Mouse (Mus musculus): Measurements from ENCODE around the gene Alyref. TPM values are rescaled to one million over a fixed set of nuclear protein-coding genes. Genes with fewer than 3 reads are reported as not detected.

Gene Alyref
- polyA plus RNA-seq, 1 experiment = 22.1 TPM

- no peak overlapping the region for H3K27ac ChIP-seq (ENCODE audit: insufficient read depth, low read length)
- TF ChIP-seq POLR2A (IDR thresholded peaks at IDR 0.05; ENCODE audit: low read depth, low read length) (no peak), CTCF (IDR thresholded peaks at IDR 0.05; ENCODE audit: extremely low read depth, insufficient read depth, insufficient read length, insufficient replicate concordance) (no peak)
- DNase-seq (ENCODE audit: low read depth in 1 of 2, low spot score in 2 of 2) = no peak
- no peak overlapping the region for H3K4me3 ChIP-seq (ENCODE audit: extremely low read depth, insufficient read depth, insufficient read length)
- H3K36me3 ChIP-seq (ENCODE audit: control insufficient read depth, insufficient read depth, low read length) = no peaks in the 10 kb centered on the region
- H3K4me1 ChIP-seq (ENCODE audit: control insufficient read depth, insufficient read depth, insufficient read length) = peaks cover 14% of the 10 kb centered on the region
- H3K27me3 ChIP-seq (ENCODE audit: control insufficient read depth, insufficient read depth, low read length) = no peaks in the 10 kb centered on the region
- 79% methylated on average over 5 of the region's 5 CpGs for WGBS
These were observed 45.4 kb downstream of the Alyref start for GRCm38 (mm10) chr11:120552736-120553135.

- H3K4me1 ChIP-seq (ENCODE audit: control insufficient read depth, insufficient read depth, insufficient read length) = peaks cover 14% of the 10 kb centered on the region
- 97% methylated on average over 28 of the region's 28 CpGs for WGBS
- H3K27me3 ChIP-seq (ENCODE audit: control insufficient read depth, insufficient read depth, low read length) = no peaks in the 10 kb centered on the region
- TF ChIP-seq POLR2A (IDR thresholded peaks at IDR 0.05; ENCODE audit: low read depth, low read length) = no peak
- TF ChIP-seq CTCF (IDR thresholded peaks at IDR 0.05; ENCODE audit: extremely low read depth, insufficient read depth, insufficient read length, insufficient replicate concordance) = no peak
- DNase-seq (ENCODE audit: low read depth in 1 of 2, low spot score in 2 of 2) = no peak
- peak within 1 kb of the TSS; percentile 75 for H3K27ac ChIP-seq (ENCODE audit: insufficient read depth, low read length)
- peak within 1 kb of the TSS; percentile 83 for H3K4me3 ChIP-seq (ENCODE audit: extremely low read depth, insufficient read depth, insufficient read length)
- H3K36me3 ChIP-seq (ENCODE audit: control insufficient read depth, insufficient read depth, low read length) = no peaks in the 10 kb centered on the region
These were observed 47.2 kb downstream of the Alyref start, which contains the start of gene Ppp1r27 for GRCm38 (mm10) chr11:120550810-120551440. TSS of gene Ppp1r27 (minus strand) at chr11:120551132.

GRCm38 (mm10) chr11:120549986-120550809, 48.0 kb downstream of the Alyref start:
- TF ChIP-seq POLR2A (IDR thresholded peaks at IDR 0.05; ENCODE audit: low read depth, low read length) = no peak
- no peak for TF ChIP-seq CTCF (IDR thresholded peaks at IDR 0.05; ENCODE audit: extremely low read depth, insufficient read depth, insufficient read length, insufficient replicate concordance)
- WGBS = 69% methylated on average over 11 of the region's 11 CpGs

DNA sequence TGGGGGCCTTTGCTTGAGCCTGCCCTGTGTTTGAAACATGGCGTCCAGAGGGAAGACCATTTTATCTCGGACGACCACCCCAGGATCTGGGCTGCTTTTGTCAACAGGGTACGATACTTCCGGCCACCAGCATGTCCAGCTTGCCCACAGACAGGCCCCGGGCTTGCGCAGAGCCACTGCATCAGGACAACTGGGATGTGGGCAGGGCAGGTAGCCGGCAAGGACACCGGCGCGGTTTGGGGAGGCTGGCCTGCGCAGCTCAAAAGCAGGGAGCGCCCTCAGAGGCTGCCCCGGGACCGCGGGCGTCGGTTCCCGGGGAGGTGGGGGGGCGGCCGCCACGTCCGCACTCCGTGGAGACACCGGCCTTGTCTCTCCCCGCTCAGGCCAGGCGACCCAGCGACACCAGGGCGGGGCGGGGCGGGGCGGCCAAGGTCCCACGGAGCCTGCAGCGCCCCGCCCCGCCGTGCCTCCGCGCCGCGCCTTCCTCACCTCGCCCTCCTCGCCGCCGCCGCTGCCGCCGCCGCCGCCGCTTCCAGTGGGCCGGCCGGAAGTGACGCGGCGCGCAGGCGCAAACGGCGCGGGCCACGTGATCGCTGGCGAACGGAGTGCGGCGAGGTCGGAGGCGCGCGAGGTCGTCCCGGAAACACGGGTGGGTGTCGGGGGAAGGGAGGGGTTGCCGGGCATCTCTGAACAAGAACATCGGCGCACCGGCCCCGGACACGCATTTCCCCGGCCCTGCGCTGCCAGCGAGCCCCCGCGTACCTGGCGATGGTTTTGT, 48.8 kb downstream of the Alyref start, which contains the start of gene Mcrip1:
Gene Mcrip1 (minus strand): TSS at position 560 of the 778 bp plus-strand sequence.
- Histone ChIP-seq H3K36me3 (ENCODE audit: control insufficient read depth, insufficient read depth, low read length) (peaks cover 6% of the 10 kb centered on the region), H3K4me3 (ENCODE audit: extremely low read depth, insufficient read depth, insufficient read length) (peak within 1 kb of the TSS; percentile 83), H3K27ac (ENCODE audit: insufficient read depth, low read length) (peak within 1 kb of the TSS; percentile 75), H3K27me3 (ENCODE audit: control insufficient read depth, insufficient read depth, low read length) (no peaks in the 10 kb centered on the region), H3K4me1 (ENCODE audit: control insufficient read depth, insufficient read depth, insufficient read length) (peaks cover 14% of the 10 kb centered on the region)
- WGBS = under 1% methylated on average over 59 of the region's 87 CpGs
- peak; percentile 76 to 95 for DNase-seq (ENCODE audit: low read depth in 1 of 2, low spot score in 2 of 2)
- TF ChIP-seq POLR2A (IDR thresholded peaks at IDR 0.05; ENCODE audit: low read depth, low read length) = peak; percentile 44; the same call in 1 of the 2 replicates
- no peak for TF ChIP-seq CTCF (IDR thresholded peaks at IDR 0.05; ENCODE audit: extremely low read depth, insufficient read depth, insufficient read length, insufficient replicate concordance)

More at GRCm38 (mm10) chr11:120549986-120550809, 48.0 kb downstream of the Alyref start:
- Histone ChIP-seq H3K27ac (ENCODE audit: insufficient read depth, low read length) (peak overlapping the region; percentile 75), H3K4me1 (ENCODE audit: control insufficient read depth, insufficient read depth, insufficient read length) (peaks cover 14% of the 10 kb centered on the region), H3K27me3 (ENCODE audit: control insufficient read depth, insufficient read depth, low read length) (no peaks in the 10 kb centered on the region), H3K36me3 (ENCODE audit: control insufficient read depth, insufficient read depth, low read length) (no peaks in the 10 kb centered on the region), H3K4me3 (ENCODE audit: extremely low read depth, insufficient read depth, insufficient read length) (peak overlapping the region; percentile 83)
- no peak for DNase-seq (ENCODE audit: low read depth in 1 of 2, low spot score in 2 of 2)

DNA sequence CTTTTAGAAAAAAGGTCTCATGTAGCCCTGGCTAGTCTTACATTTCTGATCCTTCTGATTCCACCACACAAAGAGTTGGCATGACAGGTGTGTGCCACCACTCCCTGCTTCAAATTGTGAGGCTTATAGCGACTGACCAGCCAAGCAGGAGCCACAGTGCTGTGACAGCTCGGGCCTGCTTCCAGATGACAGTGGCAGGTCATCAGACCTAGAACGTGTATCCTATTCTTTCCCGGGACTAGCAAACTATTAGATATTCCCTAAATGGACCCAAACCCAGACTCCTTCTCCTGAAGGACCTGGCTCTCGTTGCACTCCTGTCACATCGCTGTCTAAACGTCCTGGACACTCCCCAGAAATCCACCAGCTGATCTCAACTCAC, 49.4 kb downstream of the Alyref start:
- no peak for TF ChIP-seq CTCF (IDR thresholded peaks at IDR 0.05; ENCODE audit: extremely low read depth, insufficient read depth, insufficient read length, insufficient replicate concordance)
- no peak for TF ChIP-seq POLR2A (IDR thresholded peaks at IDR 0.05; ENCODE audit: low read depth, low read length)
- peaks cover 14% of the 10 kb centered on the region for H3K4me1 ChIP-seq (ENCODE audit: control insufficient read depth, insufficient read depth, insufficient read length)

DNA sequence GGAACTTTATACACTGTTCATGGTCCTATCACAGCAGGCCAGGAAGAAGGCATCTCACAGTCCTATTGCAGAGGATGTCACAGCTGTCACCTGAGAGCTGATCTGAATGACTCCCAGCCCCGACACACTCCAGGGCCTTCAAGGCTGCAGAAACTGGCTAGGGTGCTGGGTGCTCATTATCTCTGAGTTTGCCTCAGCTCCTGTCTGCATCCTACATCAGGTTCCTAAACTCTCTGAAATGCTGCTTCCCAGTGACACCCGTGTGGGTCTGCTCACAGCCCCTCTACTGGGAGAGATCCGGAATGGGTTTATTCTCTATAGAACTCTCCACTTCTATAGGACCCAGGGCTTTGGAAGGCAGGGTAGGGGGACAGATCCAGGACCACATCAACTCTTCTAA, 50.0 kb downstream of the Alyref start:
- Histone ChIP-seq H3K36me3 (ENCODE audit: control insufficient read depth, insufficient read depth, low read length) (peaks cover 16% of the 10 kb centered on the region), H3K27me3 (ENCODE audit: control insufficient read depth, insufficient read depth, low read length) (no peaks in the 10 kb centered on the region), H3K4me3 (ENCODE audit: extremely low read depth, insufficient read depth, insufficient read length) (no peak overlapping the region), H3K27ac (ENCODE audit: insufficient read depth, low read length) (no peak overlapping the region), H3K4me1 (ENCODE audit: control insufficient read depth, insufficient read depth, insufficient read length) (peaks cover 14% of the 10 kb centered on the region)
- WGBS = 66% methylated on average over 3 of the region's 3 CpGs
- no peak for DNase-seq (ENCODE audit: low read depth in 1 of 2, low spot score in 2 of 2)
- no peak for TF ChIP-seq CTCF (IDR thresholded peaks at IDR 0.05; ENCODE audit: extremely low read depth, insufficient read depth, insufficient read length, insufficient replicate concordance)
- no peak for TF ChIP-seq POLR2A (IDR thresholded peaks at IDR 0.05; ENCODE audit: low read depth, low read length)

More for the DNA sequence above, 49.4 kb downstream of the Alyref start:
- H3K4me3 ChIP-seq (ENCODE audit: extremely low read depth, insufficient read depth, insufficient read length) = peak overlapping the region; percentile 83
- H3K27ac ChIP-seq (ENCODE audit: insufficient read depth, low read length) = peak overlapping the region; percentile 71
- peaks cover 10% of the 10 kb centered on the region for H3K36me3 ChIP-seq (ENCODE audit: control insufficient read depth, insufficient read depth, low read length)
- DNase-seq (ENCODE audit: low read depth in 1 of 2, low spot score in 2 of 2) = no peak
- no peaks in the 10 kb centered on the region for H3K27me3 ChIP-seq (ENCODE audit: control insufficient read depth, insufficient read depth, low read length)
- 13% methylated on average over 7 of the region's 7 CpGs for WGBS

All from spleen, adult 2 months (tissue).